Mouse (Mus musculus): Measurements from ENCODE around the gene Rras2.

GRCm38 (mm10) chr7:114132316-114132715 lies 14.7 kb upstream of the Rras2 start:
- no peak for TF ChIP-seq CTCF (IDR thresholded peaks at IDR 0.05; ENCODE audit: low read depth)
- no peak for TF ChIP-seq EP300 (IDR thresholded peaks at IDR 0.05; ENCODE audit: low read depth)
